Mouse (Mus musculus): ENCODE measurements at regions not wholly inside any gene's neighbourhood (a gene's known extent, or its start where the extent isn't known, plus 50 kb on each side); places are given as distances from the start of the nearest gene placed in this dataset.

DNA sequence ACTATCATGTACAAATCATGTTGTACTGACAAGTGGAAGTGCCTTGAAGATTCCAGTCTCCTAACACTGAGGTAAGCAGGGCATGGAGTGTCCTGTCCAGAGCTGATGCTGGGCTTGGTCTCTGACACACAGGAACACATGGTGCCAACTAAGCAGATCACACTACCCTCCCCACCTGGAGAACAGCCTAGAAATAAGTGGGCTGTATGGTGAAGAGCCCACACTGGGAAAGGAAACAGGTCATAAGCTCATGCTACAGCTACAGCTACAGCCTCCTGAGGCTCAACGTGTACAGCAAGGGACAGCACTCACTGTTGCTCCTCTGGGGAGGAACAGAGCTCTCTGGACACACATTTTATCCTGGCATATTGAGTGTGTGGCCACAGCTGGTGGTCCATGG is 89.8 kb upstream of the Atp1a1 start:
- DNase-seq (ENCODE audit: low read depth, low spot score) = no peak

- no peak for DNase-seq (ENCODE audit: low read depth, low spot score)
Measured at GRCm38 (mm10) chr3:101691937-101692604, 87.6 kb upstream of the Atp1a1 start.

- DNase-seq (ENCODE audit: low read depth, low spot score) = no peak
Measured at GRCm38 (mm10) chr3:101690779-101691178, 86.3 kb upstream of the Atp1a1 start.

DNA sequence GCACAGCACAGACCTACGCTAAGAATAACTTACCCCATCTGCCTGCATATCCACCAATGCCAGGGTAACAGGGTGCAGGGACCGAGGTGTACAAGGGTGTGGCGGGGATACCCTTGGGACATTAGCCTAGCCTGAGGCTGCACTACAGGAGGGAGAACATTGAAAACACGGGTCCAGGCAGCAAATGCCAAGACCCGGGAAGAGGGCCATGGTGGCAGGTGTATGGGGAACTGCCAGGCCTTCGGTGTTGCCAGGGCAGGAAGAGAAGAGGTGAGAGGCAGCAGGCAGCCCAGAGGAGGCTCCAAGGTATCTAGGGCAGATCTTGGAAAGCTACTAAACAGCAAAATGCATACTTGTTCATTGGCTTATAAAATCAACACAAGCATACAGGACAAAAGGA is 85.7 kb upstream of the Atp1a1 start:
- no peak for DNase-seq (ENCODE audit: low read depth, low spot score)

DNA sequence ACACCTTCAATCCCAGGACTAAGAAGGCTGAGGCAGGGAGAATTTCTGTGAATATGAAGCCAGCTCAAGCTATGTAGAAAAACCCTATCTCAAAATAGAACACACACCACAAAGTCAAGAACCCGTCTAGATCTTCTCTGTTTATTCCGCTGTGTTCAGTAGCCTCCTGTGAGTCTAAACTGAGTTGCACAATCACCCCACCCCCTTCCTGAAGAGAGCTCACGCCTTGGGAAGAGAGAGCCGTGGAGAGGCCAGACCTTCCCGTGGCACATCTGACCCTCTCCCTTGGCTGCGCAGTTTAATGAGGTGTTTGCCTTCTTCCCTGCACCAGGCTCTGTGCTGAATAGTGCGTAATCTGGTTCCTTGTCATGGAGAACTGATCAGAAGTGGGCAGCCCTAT is 80.7 kb upstream of the Atp1a1 start:
- no peak for DNase-seq (ENCODE audit: low read depth, low spot score)

DNA sequence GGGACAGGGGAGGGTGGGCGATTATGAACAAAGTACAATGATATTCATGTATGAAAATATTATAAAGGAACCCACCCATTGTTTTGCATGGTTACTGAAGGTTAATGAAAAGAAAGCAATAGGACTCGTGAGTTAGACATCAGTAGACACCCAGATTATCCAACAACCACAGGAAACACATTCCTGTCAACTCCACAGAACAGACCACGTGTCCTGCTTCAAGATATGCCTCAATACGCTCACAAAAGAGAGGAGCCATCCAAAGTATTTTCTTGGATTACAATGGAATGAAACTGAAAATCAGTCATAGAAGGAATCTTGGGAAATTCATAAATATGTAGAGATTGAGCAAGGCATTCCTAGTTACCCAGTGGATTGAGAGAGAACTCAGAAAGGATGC is 68.5 kb upstream of the Atp1a1 start:
- no peak for DNase-seq (ENCODE audit: low read depth, low spot score)

- peak; percentile 17 for DNase-seq (ENCODE audit: low read depth, low spot score)
Measured at GRCm38 (mm10) chr3:101670561-101671001, 66.1 kb upstream of the Atp1a1 start.

- no peak for DNase-seq (ENCODE audit: low read depth, low spot score)
Measured at GRCm38 (mm10) chr3:101669743-101670142, 65.3 kb upstream of the Atp1a1 start.

DNA sequence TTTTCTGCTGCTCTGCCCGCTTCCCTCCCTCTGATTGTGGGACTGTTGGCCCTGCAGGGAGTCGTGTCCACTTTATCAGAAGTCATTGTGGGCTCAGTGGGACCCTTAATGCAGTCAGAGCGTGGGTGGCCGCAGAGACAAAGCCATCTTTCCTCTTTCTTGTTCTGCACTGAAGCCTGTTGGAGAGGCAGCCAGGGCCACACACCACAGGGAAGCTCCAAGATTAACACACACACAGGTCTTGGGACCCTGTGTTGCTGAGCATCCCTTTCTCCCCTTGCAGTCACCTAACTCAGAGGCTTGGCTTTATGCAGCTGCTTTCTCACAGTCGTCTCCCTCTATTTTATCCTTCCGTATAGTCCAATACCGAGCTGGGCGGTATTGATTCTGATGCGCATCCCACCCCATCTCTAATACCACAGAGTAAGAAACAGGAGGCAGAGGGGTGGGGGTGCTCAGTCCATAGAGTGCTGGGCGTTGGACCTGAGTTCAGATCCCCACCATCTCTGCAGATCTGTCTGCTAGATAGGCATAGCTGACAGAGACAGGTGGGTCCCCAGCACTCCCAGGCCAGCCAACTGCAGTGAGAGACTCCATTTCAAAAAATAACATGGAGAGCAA is 63.4 kb upstream of the Atp1a1 start:
- no peak for DNase-seq (ENCODE audit: low read depth, low spot score)

DNA sequence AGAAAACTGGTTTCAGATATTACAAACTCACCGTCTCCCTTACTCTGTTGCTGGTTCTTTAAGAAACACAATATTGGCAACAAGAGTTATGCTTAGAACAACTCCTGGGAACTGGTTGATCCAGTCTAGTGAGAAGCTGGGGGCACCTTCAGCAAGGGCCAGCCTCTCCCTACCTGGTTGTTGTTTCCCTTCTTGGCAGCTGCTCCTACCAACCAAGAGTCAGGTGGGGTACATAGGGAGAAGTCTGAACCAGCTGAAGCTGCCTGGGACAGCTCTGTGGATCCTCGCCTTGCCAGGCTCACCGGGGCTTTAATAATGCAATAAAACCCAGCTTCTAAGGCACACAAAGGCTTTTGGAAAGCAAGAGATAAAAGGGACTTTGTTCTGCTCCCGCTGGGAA is 62.7 kb upstream of the Atp1a1 start:
- DNase-seq (ENCODE audit: low read depth, low spot score) = no peak

- DNase-seq (ENCODE audit: low read depth, low spot score) = no peak
Measured at GRCm38 (mm10) chr3:101666583-101666982, 62.1 kb upstream of the Atp1a1 start.

- peak; percentile 23 for DNase-seq (ENCODE audit: low read depth, low spot score)
Measured at GRCm38 (mm10) chr3:101661184-101661992, 56.9 kb upstream of the Atp1a1 start.

DNA sequence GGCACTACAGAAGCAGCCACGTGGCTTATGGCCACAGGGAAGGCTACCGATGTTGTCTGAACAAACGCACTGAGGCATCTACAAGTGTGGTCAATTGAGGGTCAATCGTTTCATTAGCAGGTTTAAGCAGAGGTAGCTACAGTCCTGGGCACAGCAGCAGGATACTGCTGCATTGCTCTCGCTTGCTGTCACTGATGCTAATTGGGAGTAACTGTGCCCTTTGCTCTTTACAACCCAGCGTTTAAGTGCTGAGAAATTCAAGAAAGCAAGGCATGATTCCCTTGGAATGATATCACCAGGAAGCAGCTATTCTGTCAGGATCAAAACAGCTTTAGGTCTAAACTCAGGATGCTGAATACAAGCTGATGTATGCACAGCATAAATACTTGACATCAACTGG is 56.2 kb upstream of the Atp1a1 start:
- no peak for DNase-seq (ENCODE audit: low read depth, low spot score)

- no peak for DNase-seq (ENCODE audit: low read depth, low spot score)
Measured at GRCm38 (mm10) chr3:101660176-101660575, 55.7 kb upstream of the Atp1a1 start.

- no peak for DNase-seq (ENCODE audit: low read depth, low spot score)
Measured at GRCm38 (mm10) chr3:101657979-101658378, 53.5 kb upstream of the Atp1a1 start.

DNA sequence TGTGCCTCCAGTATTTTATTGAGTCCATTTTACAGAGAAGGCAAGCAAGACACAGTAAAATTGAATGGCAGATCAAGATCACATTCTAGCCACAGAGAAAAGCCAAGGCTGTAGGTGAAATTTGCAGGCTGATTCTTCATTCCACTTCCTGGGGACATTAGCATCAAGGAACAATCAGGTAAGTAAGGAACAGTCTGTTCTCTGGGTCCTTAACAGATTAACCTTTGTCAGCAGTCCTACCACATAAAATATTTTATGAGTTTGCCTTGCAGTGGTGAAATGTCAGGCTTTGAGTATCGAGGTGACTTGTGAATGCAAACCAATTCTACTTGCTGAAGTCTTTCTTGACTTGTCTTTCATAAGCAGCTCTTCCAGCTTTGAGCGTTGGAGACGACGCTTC is 50.2 kb upstream of the Atp1a1 start:
- DNase-seq (ENCODE audit: low read depth, low spot score) = no peak

All from ES-CJ7 (cell line).